Mouse (Mus musculus) ZHBTc4 (cell line): ENCODE data around the gene Olfr813.
"Not testable (repeated sequence)": the region's sequence is repeated elsewhere in the genome, so short reads cannot be mapped to it uniquely, and the experiment has no call there.

Experiments used
- DNase-seq: peaks from one replicate; pipeline ENCODE4 v3.0.0-alpha.2; 2011; ENCODE audit warnings: low read depth, low spot score

The Olfr813 gene

DNA sequence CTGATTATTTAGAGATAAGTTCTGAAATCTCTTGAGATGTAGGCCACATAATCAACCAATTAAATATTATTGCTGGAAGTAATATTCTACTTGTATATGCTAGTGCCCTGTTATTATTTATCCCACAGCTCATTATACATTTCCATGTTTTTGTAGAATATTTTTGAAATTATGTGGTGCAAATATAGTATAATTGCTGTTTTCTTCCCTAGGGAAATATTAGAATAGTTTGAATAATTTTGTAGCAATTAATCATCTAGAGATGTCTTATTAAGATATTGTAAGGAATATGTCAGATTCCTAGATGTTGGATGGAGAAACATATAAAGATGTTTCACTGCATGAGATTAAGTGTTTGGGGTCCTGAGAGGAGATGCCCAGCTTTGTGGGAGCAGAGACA, at the start of gene Olfr813:
Gene Olfr813 (plus strand): TSS at position 301 of the 400 bp plus-strand sequence.
- DNase-seq: no peak

DNA sequence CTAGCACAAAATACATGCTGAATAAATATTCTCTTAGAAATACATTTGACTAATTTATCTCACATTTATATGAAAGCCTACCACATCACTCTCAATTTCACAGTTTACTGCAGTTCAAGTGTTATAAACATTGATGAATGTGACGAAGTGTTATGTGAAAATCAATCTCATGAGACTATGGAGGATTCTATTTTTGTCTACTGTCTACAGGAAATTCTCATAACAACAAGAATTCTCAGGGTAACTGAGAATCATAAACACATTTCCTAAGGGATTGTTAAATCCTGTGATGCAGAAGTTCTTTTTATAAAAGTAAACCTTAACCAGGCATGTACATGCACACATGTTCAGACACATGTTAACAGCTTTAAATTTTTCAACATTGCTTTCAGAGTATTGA, 9.2 kb upstream of the Olfr813 start, which contains the start of gene Olfr812:
Gene Olfr812 (minus strand): TSS at position 101 of the 400 bp plus-strand sequence.
- DNase-seq: no peak

DNA sequence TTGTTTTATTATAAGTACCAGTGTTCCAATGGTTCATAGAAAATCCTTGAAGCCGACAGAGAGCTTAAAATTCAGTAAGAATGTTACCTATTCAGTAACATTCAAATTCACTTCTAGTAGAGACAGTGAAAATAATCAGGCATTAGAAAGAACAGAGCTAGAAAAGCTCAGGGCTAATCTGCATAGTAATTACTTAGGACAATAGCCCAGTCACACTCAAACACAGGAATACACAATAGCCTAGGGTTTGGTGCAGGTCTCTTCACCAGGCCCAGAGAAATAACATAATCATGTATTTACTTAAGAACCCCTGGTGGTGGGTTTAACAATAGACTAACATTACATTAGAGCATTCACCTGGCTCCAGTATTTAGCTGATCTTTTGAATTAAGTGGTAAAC, 7.8 kb upstream of the Olfr813 start:
- peak; percentile 59 for DNase-seq

DNA sequence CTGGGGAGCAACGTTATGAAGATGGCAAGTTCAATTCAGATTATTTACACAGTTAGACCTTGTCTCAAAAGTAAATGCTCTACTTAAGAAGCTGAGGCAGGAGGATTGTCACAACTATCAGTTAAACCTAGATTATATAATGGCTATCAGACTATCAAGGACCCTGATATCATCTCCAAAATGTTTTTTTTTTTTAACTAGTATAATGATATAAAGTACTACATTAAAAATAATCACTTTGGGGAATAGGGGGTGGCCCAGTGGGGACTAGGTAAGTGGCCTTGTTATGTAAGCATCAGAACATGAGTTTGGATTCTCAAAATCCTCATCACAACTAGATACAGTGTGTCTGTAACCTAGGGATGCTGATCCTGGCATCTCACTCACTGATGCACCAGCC, 24.6 kb downstream of the Olfr813 start, which contains the start of gene Olfr814:
Gene Olfr814 (minus strand): TSS at position 101 of the 400 bp plus-strand sequence.
- not testable (repeated sequence) for DNase-seq

DNA sequence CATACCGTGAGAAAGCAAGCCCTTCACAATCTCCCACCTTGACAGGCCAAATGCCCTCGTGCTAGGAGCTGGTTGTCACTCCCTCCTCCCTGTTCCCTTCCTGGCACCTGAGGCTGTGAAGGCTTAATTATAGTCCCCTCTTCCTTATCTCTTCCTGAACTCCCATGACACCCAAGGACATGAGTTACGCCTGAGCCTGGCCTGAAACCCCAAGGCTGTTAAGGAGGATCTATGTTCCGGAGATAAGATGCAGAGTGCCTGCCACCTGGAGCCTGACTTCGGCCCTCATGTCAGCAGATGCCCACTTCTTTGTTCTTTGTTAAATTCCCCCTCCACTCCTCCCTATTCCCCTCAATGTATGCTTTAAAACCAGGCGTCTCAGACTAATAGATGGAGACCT, 30.3 kb downstream of the Olfr813 start:
- DNase-seq: not testable (repeated sequence)

DNA sequence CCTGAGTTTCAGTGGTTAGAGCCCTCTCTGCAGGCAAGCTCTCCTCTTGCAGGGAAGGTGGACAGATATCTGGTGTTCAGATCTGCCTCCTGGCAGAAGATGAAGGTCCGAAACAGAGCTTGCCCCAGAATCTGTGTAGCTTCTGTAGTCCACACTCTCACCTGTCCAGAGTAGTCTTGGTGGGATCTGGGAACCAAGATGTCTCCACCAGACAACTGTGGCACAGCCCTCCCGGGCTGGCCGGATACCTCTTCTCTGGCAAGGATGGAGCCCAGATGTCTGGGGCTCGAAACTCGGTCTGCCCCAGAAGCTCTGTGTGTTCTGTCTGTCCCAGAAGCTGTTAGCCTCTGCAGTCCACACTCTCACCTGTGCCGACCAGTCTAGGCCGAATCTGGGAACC, 30.8 kb downstream of the Olfr813 start:
- no peak for DNase-seq

DNA sequence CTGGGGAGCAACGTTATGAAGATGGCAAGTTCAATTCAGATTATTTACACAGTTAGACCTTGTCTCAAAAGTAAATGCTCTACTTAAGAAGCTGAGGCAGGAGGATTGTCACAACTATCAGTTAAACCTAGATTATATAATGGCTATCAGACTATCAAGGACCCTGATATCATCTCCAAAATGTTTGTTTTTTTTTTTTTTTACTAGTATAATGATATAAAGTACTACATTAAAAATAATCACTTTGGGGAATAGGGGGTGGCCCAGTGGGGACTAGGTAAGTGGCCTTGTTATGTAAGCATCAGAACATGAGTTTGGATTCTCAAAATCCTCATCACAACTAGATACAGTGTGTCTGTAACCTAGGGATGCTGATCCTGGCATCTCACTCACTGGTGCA, 50.6 kb downstream of the Olfr813 start, which contains the start of gene Olfr815:
Gene Olfr815 (minus strand): TSS at position 101 of the 400 bp plus-strand sequence.
- DNase-seq: not testable (repeated sequence)
